Mouse (Mus musculus): ENCODE measurements around the gene Ncapd2. TPM values are rescaled to one million over a fixed set of nuclear protein-coding genes. Genes with fewer than 3 reads are reported as not detected.
A peak's percentile ranks its signal among the peaks of the same experiment; 100 is the strongest.

The Ncapd2 gene
- polyA plus RNA-seq, 1 experiment from 2014 or later, result 16.6 TPM

DNA sequence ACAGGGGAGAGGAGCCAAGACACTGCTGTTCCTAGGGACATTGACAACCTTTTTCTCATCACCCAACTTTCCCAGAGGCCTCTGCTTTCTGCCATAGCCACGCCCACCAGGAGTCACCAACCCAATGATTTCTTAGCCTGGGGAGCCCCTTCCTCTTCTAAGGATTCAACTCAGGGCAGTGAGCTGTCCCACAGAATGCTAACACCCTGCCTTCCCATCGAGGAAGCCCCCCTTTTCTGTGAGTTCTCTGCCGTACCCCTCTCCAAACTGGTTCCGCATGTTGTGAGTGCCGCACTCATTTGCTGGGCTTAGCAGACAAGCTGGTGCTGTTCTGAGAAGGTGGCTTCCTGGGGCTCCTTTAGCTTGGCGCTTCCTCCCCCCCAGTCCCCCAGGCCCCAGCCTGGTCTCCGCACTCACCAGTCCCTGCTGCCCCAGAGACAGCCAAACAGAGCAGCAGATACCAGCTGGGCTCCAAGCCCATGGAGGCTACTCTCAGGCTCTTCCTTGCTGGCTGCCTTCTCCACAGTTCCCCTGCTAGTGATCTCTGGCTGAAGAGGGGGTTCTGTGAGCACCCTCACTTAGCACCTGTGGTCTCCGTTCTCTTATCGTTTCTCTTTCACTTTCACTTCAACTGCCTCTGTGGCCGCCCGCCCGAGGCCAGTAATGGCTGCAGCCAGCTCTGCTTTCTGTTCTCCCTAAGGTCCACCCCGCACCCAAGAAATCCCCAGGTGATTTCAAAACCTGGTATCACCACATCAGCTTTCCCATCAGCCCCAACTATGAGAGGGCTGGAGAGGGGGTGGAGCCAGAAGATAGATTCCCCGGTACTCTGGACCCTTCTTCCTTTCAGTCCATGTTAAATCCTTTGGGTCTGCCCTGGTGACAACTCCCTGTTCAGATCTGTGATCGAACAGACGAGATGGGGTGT is 39.9 kb upstream of the Ncapd2 start, which contains the start of gene Tapbpl:
TSS of gene Tapbpl (minus strand) at position 744 of the 928 bp plus-strand sequence.
- H3K27ac ChIP-seq (replicated peaks), result peak within 1 kb of the TSS; percentile 89
- peak within 1 kb of the TSS; percentile 64 for H3K4me3 ChIP-seq (ENCODE audit: low read depth, low read length)
- H3K9me3 ChIP-seq (ENCODE audit: control insufficient read depth, low read length), result no peaks in the 10 kb centered on the region
- peak; percentile 66 for ATAC-seq (ENCODE audit: low FRiP score, low TSS enrichment)
- peak within 1 kb of the TSS; percentile 88 for H3K4me2 ChIP-seq (replicated peaks; ENCODE audit: low read depth)
- no peaks in the 10 kb centered on the region for H3K27me3 ChIP-seq (ENCODE audit: control insufficient read depth, insufficient read depth, low read length)
- DNase-seq (ENCODE audit: low spot score), result peak; percentile 67
- H3K36me3 ChIP-seq (ENCODE audit: control insufficient read depth, insufficient read depth, low read length), result no peaks in the 10 kb centered on the region
- TF ChIP-seq EP300 (optimal IDR thresholded peaks at IDR 0.05) (no peak), CTCF (IDR thresholded peaks at IDR 0.05; ENCODE audit: low read depth) (no peak)
- H3K4me1 ChIP-seq (replicated peaks; ENCODE audit: control insufficient read depth, insufficient read depth), result no peaks in the 10 kb centered on the region
- 3% methylated on average over 16 of the region's 16 CpGs for WGBS
- peak within 1 kb of the TSS; percentile 78 for H3K9ac ChIP-seq (ENCODE audit: low read length)

DNA sequence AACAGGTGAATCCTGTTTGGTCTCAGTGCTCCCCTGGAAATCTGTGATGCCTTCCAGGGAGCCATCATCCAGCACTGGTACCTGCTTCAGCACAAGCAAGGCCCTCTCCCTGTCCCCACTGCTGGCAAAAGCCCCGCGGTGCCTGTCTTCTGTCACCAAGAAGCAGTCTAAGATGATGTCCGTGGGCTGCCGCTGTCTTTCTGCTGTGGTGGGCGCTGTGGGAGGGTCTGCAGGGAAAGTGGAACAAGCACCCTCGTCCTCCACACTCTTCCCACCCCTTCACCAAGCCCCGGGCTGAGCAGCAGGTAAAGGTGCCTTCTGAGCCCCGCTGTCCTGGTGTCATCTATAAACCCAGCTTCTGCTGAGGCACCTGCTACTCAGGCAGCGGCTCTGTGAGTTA is 39.1 kb upstream of the Ncapd2 start:
- DNase-seq (ENCODE audit: low spot score) (no peak), ATAC-seq (ENCODE audit: low FRiP score, low TSS enrichment) (no peak)
- Histone ChIP-seq H3K9me3 (ENCODE audit: control insufficient read depth, low read length) (no peaks in the 10 kb centered on the region), H3K4me2 (replicated peaks; ENCODE audit: low read depth) (peak overlapping the region; percentile 88), H3K27me3 (ENCODE audit: control insufficient read depth, insufficient read depth, low read length) (no peaks in the 10 kb centered on the region), H3K4me3 (ENCODE audit: low read depth, low read length) (no peak overlapping the region), H3K9ac (ENCODE audit: low read length) (no peak overlapping the region), H3K27ac (replicated peaks) (no peak overlapping the region), H3K4me1 (replicated peaks; ENCODE audit: control insufficient read depth, insufficient read depth) (no peaks in the 10 kb centered on the region), H3K36me3 (ENCODE audit: control insufficient read depth, insufficient read depth, low read length) (no peaks in the 10 kb centered on the region)
- no peak for TF ChIP-seq CTCF (IDR thresholded peaks at IDR 0.05; ENCODE audit: low read depth)
- TF ChIP-seq EP300 (optimal IDR thresholded peaks at IDR 0.05), result no peak
- WGBS, result 63% methylated on average over 9 of the region's 9 CpGs

DNA sequence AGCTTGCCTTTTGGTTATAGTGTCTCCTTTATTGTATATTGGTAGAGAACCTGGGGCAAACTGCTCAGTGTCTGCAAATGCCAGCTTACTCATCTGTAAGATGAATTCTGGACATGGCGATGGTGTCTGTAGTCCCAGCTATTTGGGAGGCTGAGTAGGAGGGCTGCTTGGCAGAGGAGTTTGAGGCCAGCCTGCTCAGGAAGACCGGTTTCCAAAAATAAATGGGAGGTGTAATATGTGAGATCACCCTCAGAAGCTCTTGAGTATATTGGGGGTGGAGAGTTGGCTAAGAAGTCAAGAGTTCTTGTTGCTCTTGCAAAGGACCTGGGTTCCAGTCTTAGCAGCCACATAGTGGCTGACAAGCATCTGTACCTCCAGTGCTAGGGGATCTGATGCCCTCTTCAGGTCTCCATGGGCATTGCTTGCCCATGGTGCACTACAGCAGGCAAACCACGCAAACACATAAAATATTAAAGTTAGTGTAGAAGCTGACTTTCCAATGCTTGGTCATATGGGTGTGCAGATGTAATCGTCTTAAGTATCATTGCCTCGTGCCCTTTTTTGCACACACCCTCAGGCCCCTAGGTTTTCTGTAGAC is 34.1 kb upstream of the Ncapd2 start:
- TF ChIP-seq CTCF (IDR thresholded peaks at IDR 0.05; ENCODE audit: low read depth) (peak; percentile 67), EP300 (optimal IDR thresholded peaks at IDR 0.05) (no peak)
- no peak for ATAC-seq (ENCODE audit: low FRiP score, low TSS enrichment)

GRCm38 (mm10) chr6:125222577-125222976 is 31.1 kb upstream of the Ncapd2 start:
- DNase-seq (ENCODE audit: low spot score) (no peak), ATAC-seq (ENCODE audit: low FRiP score, low TSS enrichment) (no peak)
- Histone ChIP-seq H3K4me1 (replicated peaks; ENCODE audit: control insufficient read depth, insufficient read depth) (no peaks in the 10 kb centered on the region), H3K4me3 (ENCODE audit: low read depth, low read length) (no peak overlapping the region), H3K4me2 (replicated peaks; ENCODE audit: low read depth) (no peak overlapping the region), H3K36me3 (ENCODE audit: control insufficient read depth, insufficient read depth, low read length) (no peaks in the 10 kb centered on the region; the same call in 1 of the 2 replicates), H3K9me3 (ENCODE audit: control insufficient read depth, low read length) (no peaks in the 10 kb centered on the region), H3K9ac (ENCODE audit: low read length) (no peak overlapping the region), H3K27me3 (ENCODE audit: control insufficient read depth, insufficient read depth, low read length) (no peaks in the 10 kb centered on the region), H3K27ac (replicated peaks) (no peak overlapping the region)
- 73% methylated on average over 3 of the region's 3 CpGs for WGBS
- no peak for TF ChIP-seq CTCF (IDR thresholded peaks at IDR 0.05; ENCODE audit: low read depth)
- TF ChIP-seq EP300 (optimal IDR thresholded peaks at IDR 0.05), result no peak

More for the DNA sequence above, 34.1 kb upstream of the Ncapd2 start:
- no peaks in the 10 kb centered on the region for H3K9me3 ChIP-seq (ENCODE audit: control insufficient read depth, low read length)
- no peaks in the 10 kb centered on the region for H3K4me1 ChIP-seq (replicated peaks; ENCODE audit: control insufficient read depth, insufficient read depth)
- 81% methylated on average over 5 of the region's 5 CpGs for whole genome bisulfite sequencing
- DNase-seq (ENCODE audit: low spot score), result no peak
- no peak overlapping the region for H3K9ac ChIP-seq (ENCODE audit: low read length)
- no peaks in the 10 kb centered on the region for H3K27me3 ChIP-seq (ENCODE audit: control insufficient read depth, insufficient read depth, low read length)
- no peak overlapping the region for H3K4me2 ChIP-seq (replicated peaks; ENCODE audit: low read depth)
- no peaks in the 10 kb centered on the region; the same call in 1 of the 2 replicates for H3K36me3 ChIP-seq (ENCODE audit: control insufficient read depth, insufficient read depth, low read length)
- no peak overlapping the region for H3K4me3 ChIP-seq (ENCODE audit: low read depth, low read length)
- no peak overlapping the region for H3K27ac ChIP-seq (replicated peaks)

DNA sequence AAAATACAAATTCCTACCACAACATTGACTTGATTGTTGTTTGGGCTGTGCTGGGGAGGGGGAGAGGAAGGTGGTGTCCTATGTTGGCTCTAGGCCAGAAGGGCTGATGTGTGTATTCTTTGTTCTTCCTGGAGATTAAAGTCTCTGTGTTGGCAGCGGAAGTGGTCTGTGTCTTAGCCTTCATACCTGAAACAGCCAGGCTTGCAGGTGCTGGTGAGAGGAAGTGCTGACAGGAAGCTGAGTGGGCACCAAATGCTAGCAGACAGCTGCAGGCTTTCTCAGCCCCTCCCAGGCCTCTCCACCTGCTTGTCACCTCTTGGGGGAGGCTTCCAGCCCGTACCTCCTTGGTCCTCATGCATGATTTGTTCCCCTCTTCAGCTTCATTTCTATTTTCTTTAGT is 30.6 kb upstream of the Ncapd2 start:
- no peak overlapping the region for H3K4me2 ChIP-seq (replicated peaks; ENCODE audit: low read depth)
- H3K4me3 ChIP-seq (ENCODE audit: low read depth, low read length), result no peak overlapping the region
- H3K36me3 ChIP-seq (ENCODE audit: control insufficient read depth, insufficient read depth, low read length), result no peaks in the 10 kb centered on the region; the same call in 1 of the 2 replicates
- no peak for DNase-seq (ENCODE audit: low spot score)
- H3K4me1 ChIP-seq (replicated peaks; ENCODE audit: control insufficient read depth, insufficient read depth), result no peaks in the 10 kb centered on the region
- WGBS, result 57% methylated on average over 2 of the region's 2 CpGs
- no peaks in the 10 kb centered on the region for H3K9me3 ChIP-seq (ENCODE audit: control insufficient read depth, low read length)
- no peak overlapping the region for H3K27ac ChIP-seq (replicated peaks)
- no peak overlapping the region for H3K9ac ChIP-seq (ENCODE audit: low read length)
- TF ChIP-seq CTCF (IDR thresholded peaks at IDR 0.05; ENCODE audit: low read depth), result no peak
- TF ChIP-seq EP300 (optimal IDR thresholded peaks at IDR 0.05), result no peak
- no peaks in the 10 kb centered on the region for H3K27me3 ChIP-seq (ENCODE audit: control insufficient read depth, insufficient read depth, low read length)
- no peak for ATAC-seq (ENCODE audit: low FRiP score, low TSS enrichment)
